Mouse (Mus musculus) layer of hippocampus, adult 9-10 months (tissue): ENCODE measurements around the gene Psmd2.

Source experiments
- DNase-seq: peaks from one replicate; pipeline ENCODE4 v3.0.0; 2022; ENCODE audit warnings: low spot score

The Psmd2 gene

DNA sequence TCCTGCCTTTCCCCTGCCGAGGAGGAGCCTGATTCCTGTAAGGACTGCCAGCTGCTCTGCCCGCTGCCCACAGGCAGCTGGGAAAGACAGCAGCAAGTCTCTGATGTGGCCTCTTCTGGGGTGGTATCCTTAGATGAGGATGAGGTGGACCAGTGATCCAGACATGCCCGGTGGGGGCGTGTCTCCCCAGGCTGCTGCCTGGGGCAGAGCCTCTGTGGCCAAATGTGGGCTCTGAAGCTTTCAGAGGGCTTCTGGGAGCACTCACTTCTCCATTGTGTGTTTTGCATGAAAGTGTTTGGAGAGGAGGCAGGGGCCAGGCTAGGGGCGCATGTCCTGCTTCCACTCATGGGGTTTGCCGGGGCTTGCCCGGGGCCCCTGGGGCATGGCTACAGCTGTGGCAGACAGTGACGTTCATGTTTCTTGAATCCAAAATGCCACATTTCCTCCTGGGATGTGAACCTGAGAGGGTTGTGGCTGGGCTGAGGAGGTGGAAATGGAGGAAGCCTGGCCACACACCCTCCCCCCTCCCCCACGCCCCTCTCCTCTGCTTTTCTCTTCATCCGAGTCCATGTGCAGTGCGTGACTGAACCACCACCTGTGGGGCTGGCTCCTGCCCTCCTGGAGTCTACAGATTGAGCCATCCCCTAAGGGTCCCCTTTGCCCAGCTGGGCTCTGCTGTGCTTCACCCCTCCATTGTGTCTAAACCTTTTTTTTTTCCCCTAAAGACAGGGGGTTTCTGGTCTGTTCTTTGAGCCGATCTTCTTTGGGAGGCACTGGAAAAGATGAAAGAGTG, 50.5 kb downstream of the Psmd2 start:
- DNase-seq: no peak

DNA sequence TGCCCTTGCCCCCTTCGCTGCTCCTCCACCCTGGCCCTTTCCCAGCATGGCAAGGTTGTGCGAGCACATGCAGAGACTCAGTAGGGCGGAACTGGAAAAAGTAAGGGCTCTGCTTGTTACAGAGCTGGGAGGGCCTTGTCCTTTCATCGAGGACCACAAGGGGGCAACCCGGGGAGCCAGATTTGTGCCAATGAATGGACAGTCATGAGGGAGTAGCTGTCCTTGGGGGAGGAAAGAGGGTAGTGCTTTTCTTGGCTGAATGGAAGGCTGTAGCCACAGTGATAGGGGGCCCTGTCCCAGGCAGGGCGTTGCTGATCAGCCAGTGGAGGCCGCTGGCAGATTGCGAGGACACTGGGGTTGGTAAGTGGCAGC, 51.1 kb downstream of the Psmd2 start:
- no peak for DNase-seq

DNA sequence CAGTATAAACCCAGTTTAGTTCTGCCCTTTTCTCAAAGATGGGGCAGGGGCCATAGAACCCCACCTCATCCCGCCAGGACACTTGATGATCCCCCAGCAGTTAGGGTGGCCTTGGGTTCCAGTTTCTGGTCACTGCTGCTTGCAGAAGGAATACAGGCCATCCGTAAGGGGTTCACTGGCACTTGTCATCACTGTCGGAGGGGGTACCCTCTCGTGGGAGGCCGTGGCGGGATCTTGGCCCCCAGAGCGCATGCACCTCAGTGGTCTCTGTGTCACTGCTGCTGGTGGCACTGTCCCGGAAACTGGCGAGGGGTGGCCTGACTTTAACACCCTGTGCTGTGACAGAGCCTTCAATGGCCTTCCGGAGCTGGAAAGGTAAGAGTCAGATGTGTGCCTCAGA, 51.6 kb downstream of the Psmd2 start:
- DNase-seq: no peak

DNA sequence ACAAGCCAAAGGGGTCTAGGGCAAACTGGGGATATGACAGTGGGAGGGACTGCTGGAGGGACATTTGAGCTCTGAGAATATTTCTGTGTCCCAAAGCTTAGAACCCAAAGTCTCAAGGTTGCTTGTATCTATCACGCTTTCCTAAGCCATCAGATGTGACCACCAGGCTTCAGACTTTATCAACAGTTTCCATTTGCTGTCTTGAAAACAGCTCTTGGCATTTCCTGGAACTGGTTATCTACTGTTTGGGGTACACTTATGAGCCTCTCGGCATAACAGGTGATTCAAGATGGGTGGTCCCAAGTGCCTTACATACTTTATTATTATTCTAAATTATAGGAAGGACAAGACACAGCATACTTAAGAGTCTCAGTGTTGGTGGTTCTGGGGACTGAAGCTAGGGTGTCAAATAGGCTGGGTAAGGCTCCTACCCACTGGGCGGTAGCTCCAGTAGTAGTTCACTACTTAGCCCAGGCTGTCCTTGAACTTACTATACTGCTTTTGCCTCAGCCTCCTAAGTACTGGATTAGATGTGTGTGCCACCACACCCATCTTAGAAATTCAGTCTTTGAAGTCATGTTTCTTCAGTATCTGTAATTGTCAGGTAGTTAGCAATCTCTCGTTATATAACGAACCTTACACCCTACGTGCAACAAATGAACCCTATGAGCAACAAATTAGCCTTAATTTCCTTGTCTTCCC, 52.4 kb downstream of the Psmd2 start:
- no peak for DNase-seq

DNA sequence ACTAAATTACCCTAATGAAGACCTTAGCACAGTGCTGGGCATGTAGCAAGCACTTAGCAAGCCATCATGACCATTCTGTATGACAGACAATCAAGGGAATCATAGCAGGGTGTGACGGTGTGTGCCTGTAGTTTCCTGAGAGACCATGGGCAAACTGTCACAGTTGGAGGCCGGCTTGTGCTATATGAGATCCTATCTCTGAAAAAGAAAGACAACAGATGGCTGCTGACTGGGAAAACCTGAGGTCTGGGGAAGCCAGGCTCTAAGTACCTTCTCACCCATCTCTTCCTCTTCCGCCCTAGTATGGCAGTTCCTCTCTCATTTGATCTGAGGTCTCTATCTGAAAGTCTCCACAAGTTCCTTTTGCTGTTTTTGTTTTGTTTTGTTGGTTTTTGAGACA, 54.3 kb downstream of the Psmd2 start:
- no peak for DNase-seq

DNA sequence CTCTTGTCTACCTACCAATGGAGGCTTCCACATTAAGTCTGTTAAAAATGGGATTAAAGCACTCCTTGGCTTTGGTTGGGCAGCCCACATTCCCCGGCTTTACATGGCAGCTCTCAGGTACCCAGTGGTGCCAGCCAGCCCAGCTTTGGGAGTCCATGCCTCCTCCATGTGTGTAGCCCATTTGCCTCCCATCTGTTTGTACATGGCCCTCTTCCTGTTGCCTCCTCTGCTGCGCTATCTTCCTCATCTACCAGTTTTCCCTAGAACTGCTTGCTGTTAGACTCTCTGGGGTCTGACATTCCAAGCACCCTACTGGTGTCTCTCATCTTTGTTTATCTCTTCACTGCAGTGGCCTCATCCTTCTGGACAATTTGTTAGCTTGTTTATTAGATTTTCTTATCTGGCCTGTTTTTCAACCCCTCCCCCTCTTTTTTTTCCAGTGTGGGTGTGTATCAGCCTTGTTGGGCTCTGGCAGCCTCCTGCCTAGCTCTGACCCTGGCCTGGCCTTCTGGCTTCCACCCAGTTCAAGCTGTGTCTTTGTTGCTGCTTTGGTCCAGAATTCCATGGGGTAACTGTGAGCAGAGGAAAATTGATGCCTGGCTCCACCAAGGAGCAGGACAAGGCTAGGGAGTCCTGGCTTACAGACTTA, 55.1 kb downstream of the Psmd2 start:
- DNase-seq: no peak

DNA sequence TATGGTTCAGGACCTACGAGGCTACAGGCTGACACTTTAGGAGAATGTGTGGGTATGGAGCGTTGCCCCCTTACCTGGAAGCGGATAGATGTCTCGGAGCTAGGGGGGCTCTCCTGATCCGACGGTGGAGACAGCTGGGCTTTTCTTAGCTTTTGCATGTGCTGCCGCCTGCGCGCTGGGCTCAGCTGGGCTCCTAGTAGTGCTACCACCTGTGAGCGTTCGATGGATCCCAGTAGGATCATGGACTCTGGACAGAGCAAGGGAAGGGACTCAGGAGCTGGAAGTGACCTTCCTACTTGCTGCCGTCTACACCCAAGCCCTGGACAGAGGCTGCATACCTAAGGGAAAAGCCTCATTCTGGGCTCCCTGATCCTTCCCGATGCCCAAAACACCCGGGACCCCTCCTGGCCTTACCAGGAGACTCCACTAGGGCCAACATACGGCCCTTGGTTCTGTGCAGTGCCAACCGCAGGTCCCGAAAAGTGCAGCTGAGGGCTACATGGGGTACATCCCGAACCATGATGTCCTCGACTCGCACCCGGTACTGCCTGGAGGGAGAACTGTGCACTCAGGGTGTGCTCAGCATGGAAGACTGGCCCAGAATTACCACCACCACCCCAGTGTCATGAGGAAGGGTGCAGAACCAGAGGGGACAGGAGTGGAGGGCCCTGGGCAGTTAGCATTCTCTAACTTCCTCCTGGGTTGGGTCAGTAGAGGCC, 56.9 kb downstream of the Psmd2 start:
- DNase-seq: no peak

DNA sequence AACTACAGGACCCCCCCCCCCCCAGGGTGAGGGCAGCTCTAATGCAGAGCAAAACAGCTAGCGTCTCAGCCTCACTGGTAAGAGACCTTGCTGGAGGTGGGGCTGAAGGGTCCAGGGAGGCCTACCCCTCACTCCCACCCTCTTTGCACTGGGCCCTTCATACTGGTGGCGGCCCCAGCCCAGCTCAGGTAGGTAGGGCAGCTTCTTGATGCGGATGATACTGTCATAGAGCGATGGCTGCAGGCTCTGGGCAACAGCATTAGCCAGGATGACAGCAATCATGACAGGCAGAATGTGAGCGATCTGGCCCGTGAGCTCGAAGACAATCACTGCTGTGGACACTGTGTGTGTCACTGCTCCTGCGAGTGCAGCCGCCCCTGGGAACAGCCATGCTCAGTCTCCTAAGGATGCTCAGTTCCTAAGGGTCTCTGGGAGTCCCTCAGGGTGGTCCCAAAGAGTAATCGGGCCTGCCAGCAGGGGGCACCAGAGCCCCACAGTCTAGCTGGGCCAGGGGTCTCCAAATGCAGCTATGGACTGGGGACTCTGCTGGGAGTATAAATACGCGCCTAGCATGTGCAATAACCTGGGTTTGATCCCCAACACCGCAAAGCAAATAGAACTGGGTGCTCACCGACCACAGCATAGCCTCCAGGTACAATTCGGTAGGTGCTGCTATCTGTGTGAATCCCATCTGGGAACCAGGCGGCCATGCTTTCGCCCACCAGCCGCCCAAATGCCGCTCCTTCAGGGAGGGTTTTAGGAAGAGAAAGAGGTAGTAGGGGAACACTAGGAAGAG, 57.7 kb downstream of the Psmd2 start:
- DNase-seq: no peak

DNA sequence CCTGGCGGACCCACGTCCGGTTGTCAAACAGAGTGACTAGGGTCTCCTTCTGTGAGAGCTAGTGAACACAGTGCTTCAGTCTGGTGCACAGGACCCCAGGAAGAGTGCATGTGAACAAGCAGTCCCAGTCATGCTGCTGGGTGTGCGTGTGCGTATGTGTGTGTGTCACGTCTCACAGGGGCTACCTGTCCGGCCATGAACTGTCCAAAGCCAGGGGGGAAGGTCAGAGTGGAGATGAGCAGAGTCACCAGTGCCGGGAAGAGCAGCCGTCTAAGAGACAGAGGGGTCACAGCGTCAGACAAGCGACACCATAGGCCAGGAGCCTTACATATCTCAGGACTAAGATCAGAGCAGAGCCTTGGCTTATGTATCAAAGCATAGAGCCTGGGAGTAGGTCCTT, 58.9 kb downstream of the Psmd2 start:
- no peak for DNase-seq

DNA sequence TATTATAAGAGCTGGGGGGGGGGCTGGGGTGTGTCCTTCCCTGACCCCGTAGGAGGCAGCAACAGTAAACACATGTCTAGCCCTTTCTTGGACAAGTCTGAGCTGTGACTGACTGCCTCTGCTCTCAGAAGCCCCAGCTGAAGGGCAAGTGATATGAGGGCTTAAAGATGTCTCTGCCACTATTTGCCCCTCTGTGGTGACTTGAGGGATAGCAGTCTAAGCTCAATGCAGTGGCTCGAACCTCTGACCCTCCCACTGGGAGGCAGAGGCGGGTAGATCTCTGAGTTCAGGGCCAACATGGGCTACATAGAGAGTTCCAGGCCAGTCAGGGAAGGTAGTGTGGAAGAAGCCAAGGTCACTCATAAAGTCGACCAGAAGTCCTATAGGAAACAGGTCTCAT, 59.4 kb downstream of the Psmd2 start:
- DNase-seq: no peak

DNA sequence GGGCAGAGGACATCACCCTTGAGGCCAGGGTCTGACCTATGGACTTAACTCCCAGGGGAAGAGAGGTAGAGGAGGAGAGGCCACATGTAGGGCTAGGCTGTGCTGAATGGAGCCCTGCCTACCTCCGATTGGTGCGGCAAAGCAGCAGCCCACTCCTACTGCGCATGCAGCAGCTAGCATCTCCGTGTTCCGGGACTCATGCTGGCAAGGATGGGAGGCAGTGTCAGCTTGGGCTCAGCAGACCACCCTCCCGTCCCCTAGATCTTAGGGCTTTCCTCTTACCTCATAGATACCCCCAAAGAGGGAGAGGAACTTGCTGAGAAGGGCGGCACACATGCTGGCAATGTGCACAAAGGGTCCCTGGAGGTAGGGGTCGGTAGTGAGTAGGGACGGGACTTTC, 60.7 kb downstream of the Psmd2 start:
- no peak for DNase-seq

DNA sequence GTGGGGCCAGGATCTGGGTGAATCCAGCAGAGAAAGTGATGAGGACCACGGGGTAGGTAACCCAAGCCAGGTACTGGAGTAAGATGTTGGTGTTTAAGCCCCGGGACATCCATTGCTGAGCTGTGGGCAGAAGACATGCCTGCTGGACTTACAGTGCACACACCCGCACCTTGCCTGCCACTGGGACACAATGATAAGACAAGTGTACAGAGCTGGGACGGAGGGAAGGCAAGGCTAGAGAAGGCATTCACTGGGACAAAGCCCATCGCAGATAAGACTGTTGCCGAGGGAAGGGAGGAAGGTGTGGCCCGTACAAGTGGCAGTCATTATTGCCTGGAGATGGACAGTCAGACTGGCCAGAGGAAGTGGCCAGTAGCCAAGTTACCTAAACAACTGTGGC, 61.4 kb downstream of the Psmd2 start:
- no peak for DNase-seq
